Mouse (Mus musculus) spleen, postnatal 14 days (tissue): ENCODE measurements around the gene Stum.
"Not testable (repeated sequence)": the region's sequence is repeated elsewhere in the genome, so short reads cannot be mapped to it uniquely, and the experiment has no call there.

Source experiments
- DNase-seq, 2 experiments: peaks; one replicate each; pipeline ENCODE4 v3.0.0; 2021 to 2022; ENCODE audit warnings: low spot score in 2 of 2

The Stum gene

GRCm38 (mm10) chr1:180483399-180484291 lies at the start of gene Stum:
TSS of gene Stum (minus strand) at chr1:180483504.
- peak; percentile 52 to 67 for DNase-seq

- no peak for DNase-seq
These were observed 49.4 kb upstream of the Stum start for GRCm38 (mm10) chr1:180532671-180533070.

GRCm38 (mm10) chr1:180530457-180531263 lies 47.4 kb upstream of the Stum start:
- no peak for DNase-seq

GRCm38 (mm10) chr1:180529847-180530246 lies 46.5 kb upstream of the Stum start:
- no peak for DNase-seq

GRCm38 (mm10) chr1:180525301-180525700 lies 42.0 kb upstream of the Stum start:
- DNase-seq: no peak

- no peak for DNase-seq
These were observed 40.0 kb upstream of the Stum start for GRCm38 (mm10) chr1:180523320-180523719.

- DNase-seq: no peak
These were observed 36.9 kb upstream of the Stum start for GRCm38 (mm10) chr1:180520190-180520589.

- DNase-seq: no peak
These were observed 36.2 kb upstream of the Stum start for GRCm38 (mm10) chr1:180519520-180519919.

GRCm38 (mm10) chr1:180518899-180519298 lies 35.6 kb upstream of the Stum start:
- not testable (repeated sequence) for DNase-seq

- DNase-seq: no peak
These were observed 35.1 kb upstream of the Stum start for GRCm38 (mm10) chr1:180518412-180518811.

GRCm38 (mm10) chr1:180517390-180518054 lies 34.2 kb upstream of the Stum start:
- no peak for DNase-seq

GRCm38 (mm10) chr1:180514077-180514476 lies 30.8 kb upstream of the Stum start:
- no peak for DNase-seq

GRCm38 (mm10) chr1:180510879-180511278 lies 27.6 kb upstream of the Stum start:
- no peak for DNase-seq

- DNase-seq: peak in 1 of 2 experiments; percentile 32
These were observed 27.1 kb upstream of the Stum start for GRCm38 (mm10) chr1:180510442-180510841.

GRCm38 (mm10) chr1:180508662-180509061 lies 25.4 kb upstream of the Stum start:
- DNase-seq: no peak

GRCm38 (mm10) chr1:180507291-180507791 lies 24.0 kb upstream of the Stum start:
- DNase-seq: no peak

- no peak for DNase-seq
These were observed 23.0 kb upstream of the Stum start for GRCm38 (mm10) chr1:180506341-180506740.

- no peak for DNase-seq
These were observed 21.6 kb upstream of the Stum start for GRCm38 (mm10) chr1:180504899-180505298.

- DNase-seq: no peak
These were observed 20.2 kb upstream of the Stum start for GRCm38 (mm10) chr1:180503484-180503883.

GRCm38 (mm10) chr1:180502566-180502965 lies 19.3 kb upstream of the Stum start:
- no peak for DNase-seq

- DNase-seq: no peak
These were observed 17.3 kb upstream of the Stum start for GRCm38 (mm10) chr1:180500641-180501040.

- no peak for DNase-seq
These were observed 16.9 kb upstream of the Stum start for GRCm38 (mm10) chr1:180500218-180500617.
